8 mouse cellular contexts compared by ENCODE assay signal in genomic region chr10:80371411-80371966, GRCm38 (mm10). TPM values are rescaled to one million over a fixed set of nuclear protein-coding genes. Genes with fewer than 3 reads are reported as not detected.
A peak's percentile ranks its signal among the peaks of the same experiment; 100 is the strongest.
DNase-seq lines count a peak whose midpoint lies in the region; ATAC-seq and TF ChIP-seq lines count a peak whose summit lies in the region.

No protein-coding gene starts in this region.

- H3K4me2 ChIP-seq in intestine, embryonic 14.5 days (ENCODE audit: low read length) = peak overlapping the region; percentile 38
- H3K4me2 ChIP-seq in neural tube, embryonic 13.5 days = peak overlapping the region; percentile 29

- no peak for TF ChIP-seq POLR2A in liver, adult 2 months (IDR thresholded peaks at IDR 0.05; ENCODE audit: extremely low read depth, insufficient read depth, low read length)

- peaks cover 35% of the 10 kb centered on the region for H3K27me3 ChIP-seq in embryonic facial prominence, embryonic 10.5 days (replicated peaks; ENCODE audit: low read depth, poor library complexity, severe bottlenecking)
- no peaks in the 10 kb centered on the region for H3K27me3 ChIP-seq in intestine, embryonic 14.5 days (replicated peaks; ENCODE audit: control insufficient read depth, insufficient read depth, low read length)
- H3K27me3 ChIP-seq in liver, adult 2 months (ENCODE audit: control insufficient read depth, insufficient read depth, low read length) = no peaks in the 10 kb centered on the region
- H3K27me3 ChIP-seq in neural tube, embryonic 13.5 days = peaks cover 12% of the 10 kb centered on the region

- no peak for TF ChIP-seq CTCF in liver, adult 2 months (IDR thresholded peaks at IDR 0.05; ENCODE audit: low read depth, low read length)

- H3K4me1 ChIP-seq in embryonic facial prominence, embryonic 10.5 days = peaks cover 17% of the 10 kb centered on the region
- H3K4me1 ChIP-seq in intestine, embryonic 14.5 days (replicated peaks; ENCODE audit: control insufficient read depth, insufficient read depth, low read length) = peaks cover 4% of the 10 kb centered on the region; the same call in 1 of the 2 replicates
- peaks cover 3% of the 10 kb centered on the region; the same call in 1 of the 2 replicates for H3K4me1 ChIP-seq in liver, adult 2 months (ENCODE audit: control insufficient read depth, insufficient read depth, low read length)
- H3K4me1 ChIP-seq in neural tube, embryonic 13.5 days (replicated peaks) = peaks cover 9% of the 10 kb centered on the region

- 5% methylated on average over 12 of the region's 12 CpGs for WGBS in embryonic facial prominence, embryonic 10.5 days
- 4% methylated on average over 12 of the region's 12 CpGs for WGBS in intestine, embryonic 14.5 days
- WGBS in liver, adult 2 months = 23% methylated on average over 12 of the region's 12 CpGs
- WGBS in neural tube, embryonic 13.5 days = 4% methylated on average over 12 of the region's 12 CpGs

- peak overlapping the region; percentile 22; the same call in 1 of the 2 replicates for H3K9ac ChIP-seq in intestine, embryonic 14.5 days (ENCODE audit: low read length)
- no peak overlapping the region for H3K9ac ChIP-seq in liver, adult 2 months (ENCODE audit: low read depth, low read length)
- peak overlapping the region; percentile 49; the same call in 1 of the 2 replicates for H3K9ac ChIP-seq in neural tube, embryonic 13.5 days

- H3K27ac ChIP-seq in embryonic facial prominence, embryonic 10.5 days (replicated peaks) = peak overlapping the region; percentile 21
- H3K27ac ChIP-seq in intestine, embryonic 14.5 days (ENCODE audit: low read depth) = no peak overlapping the region
- no peak overlapping the region for H3K27ac ChIP-seq in liver, adult 2 months (replicated peaks; ENCODE audit: insufficient read depth, low read depth, low read length)
- no peak overlapping the region for H3K27ac ChIP-seq in neural tube, embryonic 13.5 days (replicated peaks)

- DNase-seq in adrenal gland, postnatal 14 days = peak; percentile 82
- DNase-seq in adrenal gland, adult 18-20 months (ENCODE audit: low spot score in 2 of 2) = no peak
- DNase-seq in MEL-GATA-1-ER (ENCODE audit: extremely low read depth, low read depth) = peak; percentile 74
- peak; percentile 85 for DNase-seq in embryonic facial prominence, embryonic 10.5 days (ENCODE audit: low spot score)
- peak; percentile 73 for DNase-seq in intestine, embryonic 14.5 days (ENCODE audit: low spot score)
- DNase-seq in liver, adult 2 months (ENCODE audit: extremely low read depth, low read depth, low spot score) = peak; percentile 54

- 0 out of 2 replicates have a peak, but pooled peaks have one; percentile 42 for ATAC-seq in intestine, embryonic 14.5 days (replicated peaks; ENCODE audit: low FRiP score, low TSS enrichment, low read depth)
- ATAC-seq in neural tube, embryonic 13.5 days (ENCODE audit: low read depth) = peak; percentile 63
- ATAC-seq in erythroid progenitor cell, adult 5-6 weeks (replicated peaks; ENCODE audit: low FRiP score, poor library complexity, severe bottlenecking) = no peak

- no peaks in the 10 kb centered on the region for H3K79me2 ChIP-seq in liver, adult 2 months (ENCODE audit: control insufficient read depth, insufficient read depth, low read length)

- H3K4me3 ChIP-seq in embryonic facial prominence, embryonic 10.5 days = peak overlapping the region; percentile 49
- H3K4me3 ChIP-seq in intestine, embryonic 14.5 days (ENCODE audit: low read depth, low read length) = peak overlapping the region; percentile 13; the same call in 1 of the 2 replicates
- no peak overlapping the region for H3K4me3 ChIP-seq in liver, adult 2 months (ENCODE audit: insufficient read depth, low read depth, low read length)
- peak overlapping the region; percentile 22 for H3K4me3 ChIP-seq in neural tube, embryonic 13.5 days

- peaks cover 6% of the 10 kb centered on the region; the same call in 1 of the 2 replicates for H3K9me3 ChIP-seq in embryonic facial prominence, embryonic 10.5 days
- H3K9me3 ChIP-seq in intestine, embryonic 14.5 days (ENCODE audit: control insufficient read depth, low read length) = no peaks in the 10 kb centered on the region
- no peaks in the 10 kb centered on the region for H3K9me3 ChIP-seq in neural tube, embryonic 13.5 days

- no peaks in the 10 kb centered on the region for H3K36me3 ChIP-seq in embryonic facial prominence, embryonic 10.5 days (replicated peaks)
- H3K36me3 ChIP-seq in intestine, embryonic 14.5 days (ENCODE audit: control insufficient read depth, insufficient read depth, low read length) = no peaks in the 10 kb centered on the region
- no peaks in the 10 kb centered on the region for H3K36me3 ChIP-seq in liver, adult 2 months (ENCODE audit: control insufficient read depth, insufficient read depth, low read length)
- no peaks in the 10 kb centered on the region for H3K36me3 ChIP-seq in neural tube, embryonic 13.5 days

RNA-seq across cellular contexts. Expression of gene Plk5, which starts 15.2 kb away (rescaled TPM):
- total RNA-seq in adrenal gland, postnatal 14 days (2021) = 0.30 and 0.44 TPM in 2 replicates
- total RNA-seq in adrenal gland, adult 18-20 months (2021) = under 1 TPM; 0.19 to 0.27 TPM
- polyA plus RNA-seq in embryonic facial prominence, embryonic 10.5 days (2016; fragmentation: Nextera tagmentation; extraction: Ambion mirVana) = 0.37 and 0.43 TPM in 2 replicates
- polyA plus RNA-seq in intestine, embryonic 14.5 days (2014; fragmentation: Nextera tagmentation; extraction: Ambion mirVana) = 0.22 and 0.32 TPM in 2 replicates
- total RNA-seq in liver, adult 2 months (2014; rRNA removed) = 0.60 and 1.4 TPM in 2 replicates
- polyA plus RNA-seq in liver, adult 2 months (2012; rRNA removed) = 3.5 and 6.6 TPM in 2 replicates
- 1.0 and 1.5 TPM in 2 replicates for polyA plus RNA-seq in neural tube, embryonic 13.5 days (2015; fragmentation: Nextera tagmentation; extraction: Ambion mirVana)
- not detected in 2 replicates for total RNA-seq in erythroid progenitor cell, adult 5-6 weeks (2015; ENCODE audit: low replicate concordance)
- total RNA-seq in erythroid progenitor cell, adult 5-6 weeks (2017; ENCODE audit: low replicate concordance) = not detected in 2 replicates

RNA-seq across cellular contexts. Expression of gene Mex3d, which starts 16.0 kb away (rescaled TPM):
- 21.8 and 22.8 TPM in 2 replicates for total RNA-seq in adrenal gland, postnatal 14 days (2021)
- 10 to 100 TPM; 16.6 to 18.0 TPM for total RNA-seq in adrenal gland, adult 18-20 months (2021)
- polyA plus RNA-seq in embryonic facial prominence, embryonic 10.5 days (2016; fragmentation: Nextera tagmentation; extraction: Ambion mirVana) = 6.4 and 7.1 TPM in 2 replicates
- polyA plus RNA-seq in intestine, embryonic 14.5 days (2014; fragmentation: Nextera tagmentation; extraction: Ambion mirVana) = 5.3 and 6.7 TPM in 2 replicates
- 1.0 and 2.6 TPM in 2 replicates for total RNA-seq in liver, adult 2 months (2014; rRNA removed)
- 2.1 and 2.4 TPM in 2 replicates for polyA plus RNA-seq in liver, adult 2 months (2012; rRNA removed)
- 15.6 and 16.7 TPM in 2 replicates for polyA plus RNA-seq in neural tube, embryonic 13.5 days (2015; fragmentation: Nextera tagmentation; extraction: Ambion mirVana)
- total RNA-seq in erythroid progenitor cell, adult 5-6 weeks (2015; ENCODE audit: low replicate concordance) = 1.4 TPM in 1 of 2 replicates, not detected in the other
- total RNA-seq in erythroid progenitor cell, adult 5-6 weeks (2017; ENCODE audit: low replicate concordance) = 6.7 TPM in 1 of 2 replicates, not detected in the other

RNA-seq across cellular contexts. Expression of gene Adamtsl5, which starts 23.3 kb away (rescaled TPM):
- total RNA-seq in adrenal gland, postnatal 14 days (2021) = 8.4 and 10.9 TPM in 2 replicates
- 10 to 100 TPM in 1 of 2 experiments, 1 to 10 TPM in 1; 5.1 to 11.5 TPM for total RNA-seq in adrenal gland, adult 18-20 months (2021)
- polyA plus RNA-seq in embryonic facial prominence, embryonic 10.5 days (2016; fragmentation: Nextera tagmentation; extraction: Ambion mirVana) = 0.65 and 0.88 TPM in 2 replicates
- 8.1 and 8.7 TPM in 2 replicates for polyA plus RNA-seq in intestine, embryonic 14.5 days (2014; fragmentation: Nextera tagmentation; extraction: Ambion mirVana)
- 0.28 and 0.40 TPM in 2 replicates for total RNA-seq in liver, adult 2 months (2014; rRNA removed)
- polyA plus RNA-seq in liver, adult 2 months (2012; rRNA removed) = 1.4 and 1.6 TPM in 2 replicates
- 1.6 and 1.8 TPM in 2 replicates for polyA plus RNA-seq in neural tube, embryonic 13.5 days (2015; fragmentation: Nextera tagmentation; extraction: Ambion mirVana)
- total RNA-seq in erythroid progenitor cell, adult 5-6 weeks (2015; ENCODE audit: low replicate concordance) = 0.84 TPM in 1 of 2 replicates, not detected in the other
- total RNA-seq in erythroid progenitor cell, adult 5-6 weeks (2017; ENCODE audit: low replicate concordance) = 0.13 and 30.2 TPM in 2 replicates

RNA-seq across cellular contexts. Expression of gene Mbd3, which starts 27.9 kb away (rescaled TPM):
- total RNA-seq in adrenal gland, postnatal 14 days (2021) = 106 and 116 TPM in 2 replicates
- 100 to 1,000 TPM; 137 to 157 TPM for total RNA-seq in adrenal gland, adult 18-20 months (2021)
- 371 and 377 TPM in 2 replicates for polyA plus RNA-seq in embryonic facial prominence, embryonic 10.5 days (2016; fragmentation: Nextera tagmentation; extraction: Ambion mirVana)
- polyA plus RNA-seq in intestine, embryonic 14.5 days (2014; fragmentation: Nextera tagmentation; extraction: Ambion mirVana) = 203 and 206 TPM in 2 replicates
- 21.1 and 32.8 TPM in 2 replicates for total RNA-seq in liver, adult 2 months (2014; rRNA removed)
- polyA plus RNA-seq in liver, adult 2 months (2012; rRNA removed) = 73.5 and 76.7 TPM in 2 replicates
- 238 and 241 TPM in 2 replicates for polyA plus RNA-seq in neural tube, embryonic 13.5 days (2015; fragmentation: Nextera tagmentation; extraction: Ambion mirVana)
- total RNA-seq in erythroid progenitor cell, adult 5-6 weeks (2015; ENCODE audit: low replicate concordance) = 33.5 TPM in 2 replicates
- 39.7 and 45.8 TPM in 2 replicates for total RNA-seq in erythroid progenitor cell, adult 5-6 weeks (2017; ENCODE audit: low replicate concordance)

RNA-seq across cellular contexts. Expression of gene Uqcr11, which starts 35.1 kb away (rescaled TPM):
- total RNA-seq in adrenal gland, postnatal 14 days (2021) = 1,202 and 1,279 TPM in 2 replicates
- 1,000 to 10,000 TPM in 1 of 2 experiments, 100 to 1,000 TPM in 1; 797 to 1,071 TPM for total RNA-seq in adrenal gland, adult 18-20 months (2021)
- polyA plus RNA-seq in embryonic facial prominence, embryonic 10.5 days (2016; fragmentation: Nextera tagmentation; extraction: Ambion mirVana) = 615 and 629 TPM in 2 replicates
- 941 and 1,108 TPM in 2 replicates for polyA plus RNA-seq in intestine, embryonic 14.5 days (2014; fragmentation: Nextera tagmentation; extraction: Ambion mirVana)
- total RNA-seq in liver, adult 2 months (2014; rRNA removed) = 1,362 and 1,401 TPM in 2 replicates
- polyA plus RNA-seq in liver, adult 2 months (2012; rRNA removed) = 2,210 and 2,521 TPM in 2 replicates
- polyA plus RNA-seq in neural tube, embryonic 13.5 days (2015; fragmentation: Nextera tagmentation; extraction: Ambion mirVana) = 462 and 574 TPM in 2 replicates
- total RNA-seq in erythroid progenitor cell, adult 5-6 weeks (2015; ENCODE audit: low replicate concordance) = 65.8 and 80.0 TPM in 2 replicates
- total RNA-seq in erythroid progenitor cell, adult 5-6 weeks (2017; ENCODE audit: low replicate concordance) = 67.9 and 87.3 TPM in 2 replicates

Comparison
In these comparisons a context has a peak if more than half of its experiments do, and no peak if none do; other contexts are left out.
1. DNase-seq: peak in adrenal gland, postnatal 14 days (single experiment), MEL-GATA-1-ER (single experiment), embryonic facial prominence, embryonic 10.5 days (single experiment), intestine, embryonic 14.5 days (single experiment) and liver, adult 2 months (single experiment); none in adrenal gland, adult 18-20 months (0 of 2).